Mouse (Mus musculus) midbrain, embryonic 16.5 days (tissue): ENCODE data around the gene Aff4. TPM values are rescaled to one million over a fixed set of nuclear protein-coding genes. Genes with fewer than 3 reads are reported as not detected.

Source experiments
- ATAC-seq: fragments of 200-750 bp; cut with Nextera tagmentation; 2 replicates; pipeline ENCODE4 v1.8.0; 2017; ENCODE audit warnings: moderate TSS enrichment
- H3K27ac ChIP-seq: fragments of 300-500 bp; sonication (generic); 2 replicates; pipeline ENCODE4 v1.5.1; 2014; ENCODE audit warnings: mild to moderate bottlenecking, low read length, mixed read lengths
- H3K27me3 ChIP-seq: fragments of 300-500 bp; sonication (generic); 2 replicates; pipeline ENCODE4 v1.6.1; 2014; ENCODE audit warnings: low read depth, low read length, mixed read lengths; ENCODE audit not compliant: control insufficient read depth, insufficient read depth
- H3K36me3 ChIP-seq: fragments of 300-500 bp; sonication (generic); 2 replicates; pipeline ENCODE4 v1.6.1; 2014; ENCODE audit warnings: mild to moderate bottlenecking, low read length, moderate library complexity, mixed read lengths; ENCODE audit not compliant: control insufficient read depth, insufficient read depth
- H3K4me1 ChIP-seq: fragments of 300-500 bp; sonication (generic); 2 replicates; pipeline ENCODE4 v1.6.1; 2014; ENCODE audit warnings: mild to moderate bottlenecking, low read length, mixed read lengths; ENCODE audit not compliant: control insufficient read depth, insufficient read depth
- H3K4me2 ChIP-seq: fragments of 300-500 bp; sonication (generic); 2 replicates; pipeline ENCODE4 v1.6.1; 2014; ENCODE audit warnings: mild to moderate bottlenecking, low read length, mixed read lengths
- H3K4me3 ChIP-seq: fragments of 300-500 bp; sonication (generic); 2 replicates; pipeline ENCODE4 v1.5.1; 2014; ENCODE audit warnings: low read depth, mild to moderate bottlenecking, low read length, moderate library complexity, mixed read lengths
- H3K9ac ChIP-seq: fragments of 300-500 bp; sonication (generic); 2 replicates; pipeline ENCODE4 v1.6.1; 2014; ENCODE audit warnings: low read depth, low read length, mixed read lengths
- H3K9me3 ChIP-seq: fragments of 300-500 bp; sonication (generic); replicated peaks from 2 replicates; pipeline ENCODE4 v1.6.1; 2014; ENCODE audit warnings: mild to moderate bottlenecking, low read length, mixed read lengths; ENCODE audit not compliant: control insufficient read depth, poor library complexity, severe bottlenecking
- WGBS: fragments of 180-500 bp; shearing (Covaris S2); extraction: QIAGEN DNeasy Blood & Tissue Kit; methylation state at CpG from one replicate; pipeline ENCODE4 v1.1.7; 2014; 5-methylcytosine and 5-hydroxymethylcytosine counted together
- polyA plus RNA-seq: library from polyadenylated mRNA; unstranded; fragments of >200 nt; fragmentation: Nextera tagmentation; extraction: Ambion mirVana; gene quantifications from 2 replicates; pipeline ENCODE4 v1.2.1, GENCODE M21; 2015

Gene Aff4
- polyA plus RNA-seq, 1 experiment from 2014 or later = 42.4 TPM

GRCm38 (mm10) chr11:53428716-53429057 is 78.1 kb downstream of the Aff4 start:
- Histone ChIP-seq H3K4me2 (no peak overlapping the region), H3K4me1 (peaks cover 11% of the 10 kb centered on the region), H3K9ac (no peak overlapping the region), H3K36me3 (peaks cover 5% of the 10 kb centered on the region; the same call in 1 of the 2 replicates), H3K27ac (no peak overlapping the region), H3K27me3 (no peaks in the 10 kb centered on the region), H3K4me3 (no peak overlapping the region), H3K9me3 (no peaks in the 10 kb centered on the region)
- no peak for ATAC-seq
- 97% methylated on average over 5 of the region's 5 CpGs for WGBS

GRCm38 (mm10) chr11:53429182-53429581 is 78.5 kb downstream of the Aff4 start:
- Histone ChIP-seq H3K4me3 (no peak overlapping the region), H3K9me3 (no peaks in the 10 kb centered on the region), H3K4me2 (no peak overlapping the region; the same call in 1 of the 2 replicates), H3K27me3 (no peaks in the 10 kb centered on the region), H3K9ac (no peak overlapping the region), H3K27ac (no peak overlapping the region), H3K36me3 (peaks cover 5% of the 10 kb centered on the region; the same call in 1 of the 2 replicates), H3K4me1 (peaks cover 11% of the 10 kb centered on the region)
- no peak for ATAC-seq

- peak overlapping the region; percentile 81 for H3K9ac ChIP-seq
- H3K4me1 ChIP-seq = peaks cover 11% of the 10 kb centered on the region
- H3K4me2 ChIP-seq = peak overlapping the region; percentile 64
- peak overlapping the region; percentile 79 for H3K27ac ChIP-seq
- ATAC-seq = peak; percentile 69
- peaks cover 5% of the 10 kb centered on the region; the same call in 1 of the 2 replicates for H3K36me3 ChIP-seq
- peak overlapping the region; percentile 67 for H3K4me3 ChIP-seq
- no peaks in the 10 kb centered on the region for H3K9me3 ChIP-seq
- under 1% methylated on average over 34 of the region's 34 CpGs for WGBS
- no peaks in the 10 kb centered on the region for H3K27me3 ChIP-seq
Observed at GRCm38 (mm10) chr11:53430300-53430669, 79.7 kb downstream of the Aff4 start.

- Histone ChIP-seq H3K27me3 (no peaks in the 10 kb centered on the region), H3K9me3 (no peaks in the 10 kb centered on the region), H3K27ac (peak within 1 kb of the TSS; percentile 79), H3K4me2 (peak within 1 kb of the TSS; percentile 69), H3K4me3 (peak within 1 kb of the TSS; percentile 67), H3K9ac (peak within 1 kb of the TSS; percentile 81), H3K36me3 (peaks cover 5% of the 10 kb centered on the region; the same call in 1 of the 2 replicates), H3K4me1 (peaks cover 11% of the 10 kb centered on the region)
- under 1% methylated on average over 44 of the region's 44 CpGs for WGBS
- ATAC-seq = peak; percentile 96
Observed at GRCm38 (mm10) chr11:53430670-53431346, 80.2 kb downstream of the Aff4 start, which contains the start of the genes Uqcrq and Gdf9. Gene Uqcrq (minus strand): TSS chr11:53430831. Gene Gdf9 (plus strand): TSS chr11:53431023.

- H3K4me3 ChIP-seq = peak overlapping the region; percentile 67
- no peak; the same call in 1 of the 2 replicates for ATAC-seq
- no peaks in the 10 kb centered on the region for H3K27me3 ChIP-seq
- H3K9me3 ChIP-seq = no peaks in the 10 kb centered on the region
- H3K27ac ChIP-seq = peak overlapping the region; percentile 79
- H3K4me1 ChIP-seq = peaks cover 11% of the 10 kb centered on the region
- peak overlapping the region; percentile 52 for H3K9ac ChIP-seq
- peaks cover 5% of the 10 kb centered on the region; the same call in 1 of the 2 replicates for H3K36me3 ChIP-seq
- peak overlapping the region; percentile 69 for H3K4me2 ChIP-seq
- 21% methylated on average over 9 of the region's 9 CpGs for WGBS
Observed at GRCm38 (mm10) chr11:53431347-53432056, 80.9 kb downstream of the Aff4 start.

- Histone ChIP-seq H3K4me3 (no peak overlapping the region), H3K4me1 (peaks cover 11% of the 10 kb centered on the region), H3K9me3 (no peaks in the 10 kb centered on the region), H3K27ac (no peak overlapping the region), H3K27me3 (no peaks in the 10 kb centered on the region), H3K36me3 (peaks cover 5% of the 10 kb centered on the region; the same call in 1 of the 2 replicates), H3K9ac (no peak overlapping the region), H3K4me2 (no peak overlapping the region)
- no peak for ATAC-seq
- 73% methylated on average over 6 of the region's 6 CpGs for WGBS
Observed at GRCm38 (mm10) chr11:53433057-53433456, 82.4 kb downstream of the Aff4 start.

- H3K9me3 ChIP-seq = no peaks in the 10 kb centered on the region
- no peak overlapping the region for H3K9ac ChIP-seq
- no peaks in the 10 kb centered on the region for H3K27me3 ChIP-seq
- no peak overlapping the region for H3K27ac ChIP-seq
- peaks cover 6% of the 10 kb centered on the region for H3K4me1 ChIP-seq
- ATAC-seq = no peak
- H3K36me3 ChIP-seq = no peaks in the 10 kb centered on the region
- WGBS = 91% methylated on average over 8 of the region's 8 CpGs
- H3K4me2 ChIP-seq = no peak overlapping the region
- no peak overlapping the region for H3K4me3 ChIP-seq
Observed at GRCm38 (mm10) chr11:53435504-53435903, 84.9 kb downstream of the Aff4 start.

- Histone ChIP-seq H3K9ac (no peak overlapping the region), H3K4me3 (no peak overlapping the region), H3K27me3 (no peaks in the 10 kb centered on the region), H3K27ac (no peak overlapping the region), H3K36me3 (no peaks in the 10 kb centered on the region), H3K4me1 (peaks cover 5% of the 10 kb centered on the region), H3K9me3 (no peaks in the 10 kb centered on the region), H3K4me2 (no peak overlapping the region)
- 97% methylated on average over 6 of the region's 6 CpGs for WGBS
- no peak for ATAC-seq
Observed at GRCm38 (mm10) chr11:53436338-53436737, 85.7 kb downstream of the Aff4 start.

GRCm38 (mm10) chr11:53441921-53442320 is 91.3 kb downstream of the Aff4 start:
- H3K9ac ChIP-seq = no peak overlapping the region
- ATAC-seq = no peak
- H3K27ac ChIP-seq = no peak overlapping the region
- H3K4me1 ChIP-seq = no peaks in the 10 kb centered on the region
- WGBS = 42% methylated on average over 12 of the region's 12 CpGs
- H3K4me3 ChIP-seq = no peak overlapping the region
- H3K36me3 ChIP-seq = no peaks in the 10 kb centered on the region
- H3K9me3 ChIP-seq = no peaks in the 10 kb centered on the region
- H3K27me3 ChIP-seq = no peaks in the 10 kb centered on the region
- H3K4me2 ChIP-seq = no peak overlapping the region
